Mouse (Mus musculus): ENCODE results near the gene Kdsr. TPM values are rescaled to one million over a fixed set of nuclear protein-coding genes. Genes with fewer than 3 reads are reported as not detected.
"Not testable (repeated sequence)": the region's sequence is repeated elsewhere in the genome, so short reads cannot be mapped to it uniquely, and the experiment has no call there.

The Kdsr gene
- polyA plus RNA-seq, 1 experiment from 2014 or later = 15.7 TPM

DNA sequence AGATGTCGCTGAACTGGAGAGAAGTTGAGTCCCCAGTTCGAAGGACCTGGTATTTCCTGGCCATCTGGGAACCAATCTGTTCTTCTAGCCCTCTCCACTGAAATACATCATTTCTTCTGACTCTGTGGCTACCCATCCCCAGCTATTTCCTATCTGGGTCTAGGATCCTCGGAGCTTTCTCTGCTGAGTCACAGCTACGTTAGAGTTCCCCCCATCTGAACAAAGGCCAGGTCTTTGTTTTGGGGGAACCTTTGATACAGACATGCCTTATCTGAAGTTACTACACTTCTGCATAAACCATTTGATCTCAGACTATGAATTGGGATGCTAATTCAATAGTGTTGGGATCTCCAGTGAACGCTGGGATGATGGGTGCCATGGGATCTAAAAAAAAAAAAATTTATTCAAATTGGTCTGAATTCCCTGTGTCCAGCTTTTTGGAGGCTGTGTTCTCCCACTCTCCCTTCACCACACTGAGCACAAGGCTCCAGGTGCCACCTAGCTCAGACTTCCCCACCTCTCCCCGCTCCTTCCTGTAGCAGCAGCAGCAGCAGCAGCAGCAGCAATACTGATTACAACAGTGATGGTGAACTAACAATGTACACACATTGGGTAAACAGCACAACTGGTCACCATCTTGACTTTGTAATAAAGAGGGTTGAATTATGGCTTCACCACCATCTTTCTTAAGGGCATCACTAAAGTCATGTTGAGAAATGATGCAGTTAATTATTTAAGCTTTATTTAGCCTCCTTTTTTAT is 10.8 kb downstream of the Kdsr start:
- H3K27me3 ChIP-seq (ENCODE audit: control insufficient read depth, insufficient read depth, low read length) = no peaks in the 10 kb centered on the region
- WGBS = 84% methylated on average over 6 of the region's 6 CpGs
- peaks cover 16% of the 10 kb centered on the region for H3K36me3 ChIP-seq (ENCODE audit: control insufficient read depth, insufficient read depth, low read length)
- ATAC-seq (ENCODE audit: insufficient read depth, low FRiP score) = no peak
- H3K4me3 ChIP-seq (replicated peaks; ENCODE audit: low read length) = no peak overlapping the region
- H3K9ac ChIP-seq (ENCODE audit: low read length) = no peak overlapping the region
- no peaks in the 10 kb centered on the region for H3K9me3 ChIP-seq (replicated peaks; ENCODE audit: control insufficient read depth, low read length)
- no peak overlapping the region for H3K4me2 ChIP-seq (ENCODE audit: low read depth, low read length)
- H3K4me1 ChIP-seq (ENCODE audit: control insufficient read depth, insufficient read depth, low read length) = no peaks in the 10 kb centered on the region
- H3K27ac ChIP-seq (ENCODE audit: low read length) = no peak overlapping the region

DNA sequence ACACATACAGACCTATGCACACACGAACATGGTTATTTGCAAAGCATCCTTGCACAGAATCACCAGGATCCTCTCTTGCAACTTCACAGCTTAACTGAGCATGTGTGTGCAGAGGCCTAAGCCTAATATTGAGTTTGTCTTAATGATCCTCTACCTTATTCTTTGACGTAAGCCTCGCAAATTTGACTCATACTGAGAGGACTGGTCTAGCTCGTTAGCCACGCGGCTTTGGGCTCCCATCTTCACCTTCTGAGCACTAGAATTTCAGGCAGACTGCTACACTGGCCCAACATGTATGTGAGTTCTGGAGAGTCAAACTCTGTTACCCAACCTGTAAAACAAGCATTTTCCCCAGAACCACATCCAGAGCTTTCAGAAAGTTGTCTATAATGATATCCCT is 16.5 kb downstream of the Kdsr start:
- peaks cover 9% of the 10 kb centered on the region for H3K36me3 ChIP-seq (ENCODE audit: control insufficient read depth, insufficient read depth, low read length)
- H3K27me3 ChIP-seq (ENCODE audit: control insufficient read depth, insufficient read depth, low read length) = no peaks in the 10 kb centered on the region
- no peak overlapping the region for H3K27ac ChIP-seq (ENCODE audit: low read length)
- WGBS = 89% methylated on average over 6 of the region's 6 CpGs
- no peaks in the 10 kb centered on the region for H3K4me1 ChIP-seq (ENCODE audit: control insufficient read depth, insufficient read depth, low read length)
- no peak overlapping the region for H3K9ac ChIP-seq (ENCODE audit: low read length)
- no peak for ATAC-seq (ENCODE audit: insufficient read depth, low FRiP score)
- no peak overlapping the region for H3K4me2 ChIP-seq (ENCODE audit: low read depth, low read length)
- H3K4me3 ChIP-seq (replicated peaks; ENCODE audit: low read length) = no peak overlapping the region
- no peaks in the 10 kb centered on the region for H3K9me3 ChIP-seq (replicated peaks; ENCODE audit: control insufficient read depth, low read length)

DNA sequence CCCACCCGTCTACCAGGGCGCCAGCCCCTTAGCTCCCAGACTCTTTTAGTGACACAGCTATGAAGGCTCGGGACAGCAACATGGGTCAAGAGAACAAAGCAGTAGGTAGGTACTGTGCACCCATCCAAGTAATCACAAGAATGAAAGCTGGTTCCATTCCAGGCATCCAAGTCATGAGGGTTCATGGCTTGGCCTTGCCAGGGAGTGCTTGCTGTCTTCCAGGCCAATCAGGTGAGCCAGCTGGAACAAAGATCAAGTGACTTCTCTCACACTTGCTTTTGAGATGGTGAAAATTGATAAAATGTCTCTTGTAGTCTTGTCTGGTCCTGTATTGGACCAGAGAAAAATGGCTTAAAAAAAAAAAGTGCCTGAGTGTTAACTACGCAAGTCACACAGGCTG is 18.8 kb downstream of the Kdsr start:
- no peaks in the 10 kb centered on the region for H3K27me3 ChIP-seq (ENCODE audit: control insufficient read depth, insufficient read depth, low read length)
- H3K9me3 ChIP-seq (replicated peaks; ENCODE audit: control insufficient read depth, low read length) = no peaks in the 10 kb centered on the region
- ATAC-seq (ENCODE audit: insufficient read depth, low FRiP score) = no peak
- no peaks in the 10 kb centered on the region for H3K4me1 ChIP-seq (ENCODE audit: control insufficient read depth, insufficient read depth, low read length)
- 82% methylated on average over 4 of the region's 4 CpGs for WGBS
- H3K4me3 ChIP-seq (replicated peaks; ENCODE audit: low read length) = no peak overlapping the region
- H3K9ac ChIP-seq (ENCODE audit: low read length) = no peak overlapping the region
- no peak overlapping the region for H3K27ac ChIP-seq (ENCODE audit: low read length)
- H3K4me2 ChIP-seq (ENCODE audit: low read depth, low read length) = no peak overlapping the region
- H3K36me3 ChIP-seq (ENCODE audit: control insufficient read depth, insufficient read depth, low read length) = no peaks in the 10 kb centered on the region

DNA sequence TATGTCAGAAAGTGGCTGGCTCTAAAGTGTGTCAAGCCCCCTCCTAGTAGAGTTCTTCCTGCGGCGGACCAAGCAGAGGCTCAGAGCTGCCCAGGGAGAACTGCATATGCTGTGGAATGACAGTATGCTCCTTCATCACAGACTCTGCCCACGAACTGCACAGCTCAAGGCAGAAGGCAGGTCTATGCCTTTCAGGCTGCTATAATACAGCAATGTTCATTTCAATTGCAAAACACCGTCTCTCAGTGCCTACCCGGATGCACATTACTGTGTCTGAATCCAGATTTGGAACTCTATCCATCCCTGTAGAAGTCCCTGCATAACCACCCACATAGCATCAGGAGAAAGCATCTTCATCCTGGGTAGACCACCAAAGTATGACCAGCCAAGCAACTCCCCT is 19.7 kb downstream of the Kdsr start:
- WGBS = 88% methylated on average over 5 of the region's 5 CpGs
- Histone ChIP-seq H3K9ac (ENCODE audit: low read length) (no peak overlapping the region), H3K27me3 (ENCODE audit: control insufficient read depth, insufficient read depth, low read length) (no peaks in the 10 kb centered on the region), H3K4me1 (ENCODE audit: control insufficient read depth, insufficient read depth, low read length) (no peaks in the 10 kb centered on the region), H3K4me3 (replicated peaks; ENCODE audit: low read length) (no peak overlapping the region), H3K4me2 (ENCODE audit: low read depth, low read length) (no peak overlapping the region), H3K36me3 (ENCODE audit: control insufficient read depth, insufficient read depth, low read length) (no peaks in the 10 kb centered on the region), H3K27ac (ENCODE audit: low read length) (no peak overlapping the region), H3K9me3 (replicated peaks; ENCODE audit: control insufficient read depth, low read length) (no peaks in the 10 kb centered on the region)
- no peak for ATAC-seq (ENCODE audit: insufficient read depth, low FRiP score)

DNA sequence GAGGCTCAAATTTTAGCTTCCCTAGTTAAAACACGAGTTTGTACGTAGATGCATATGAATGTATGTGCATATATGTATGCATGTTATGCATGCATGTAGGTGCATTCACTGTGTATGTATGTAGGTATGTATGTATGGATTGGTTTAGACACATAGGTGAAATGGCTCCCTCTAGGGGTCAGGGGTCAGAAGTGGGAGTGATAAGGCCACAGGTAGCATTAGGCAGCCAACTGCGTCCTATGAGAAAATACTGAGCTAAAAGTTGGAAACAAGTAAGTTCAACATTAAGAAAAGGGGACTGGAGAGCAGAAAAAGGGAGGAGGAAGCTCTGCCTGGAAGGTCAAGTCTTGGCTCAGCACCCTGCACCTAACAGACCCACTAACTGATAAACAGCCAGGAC is 21.4 kb downstream of the Kdsr start:
- Histone ChIP-seq H3K9me3 (replicated peaks; ENCODE audit: control insufficient read depth, low read length) (no peaks in the 10 kb centered on the region), H3K36me3 (ENCODE audit: control insufficient read depth, insufficient read depth, low read length) (no peaks in the 10 kb centered on the region), H3K4me2 (ENCODE audit: low read depth, low read length) (no peak overlapping the region), H3K4me1 (ENCODE audit: control insufficient read depth, insufficient read depth, low read length) (no peaks in the 10 kb centered on the region), H3K4me3 (replicated peaks; ENCODE audit: low read length) (no peak overlapping the region), H3K27me3 (ENCODE audit: control insufficient read depth, insufficient read depth, low read length) (no peaks in the 10 kb centered on the region), H3K9ac (ENCODE audit: low read length) (no peak overlapping the region), H3K27ac (ENCODE audit: low read length) (no peak overlapping the region)
- WGBS = 86% methylated on average over 3 of the region's 3 CpGs
- ATAC-seq (ENCODE audit: insufficient read depth, low FRiP score) = no peak

DNA sequence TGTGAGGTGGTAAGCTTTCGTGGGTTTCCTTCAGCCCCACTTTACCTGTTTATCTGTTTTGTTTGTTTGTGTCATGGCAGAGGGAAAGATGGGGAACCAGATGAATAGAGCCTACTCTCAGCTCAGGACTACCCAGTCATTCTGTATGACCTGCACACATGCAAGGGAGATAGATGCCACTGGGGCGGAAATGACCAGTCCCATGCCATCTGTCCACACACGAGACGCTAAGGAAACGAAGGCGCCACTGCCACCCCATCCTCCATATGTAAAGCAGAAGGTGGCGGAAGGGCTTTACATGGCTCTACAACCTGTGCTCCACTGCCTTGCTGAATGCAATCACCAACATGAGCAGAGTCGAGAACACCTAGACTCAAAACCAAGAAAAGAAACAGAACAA is 23.3 kb downstream of the Kdsr start:
- WGBS = 92% methylated on average over 8 of the region's 8 CpGs

DNA sequence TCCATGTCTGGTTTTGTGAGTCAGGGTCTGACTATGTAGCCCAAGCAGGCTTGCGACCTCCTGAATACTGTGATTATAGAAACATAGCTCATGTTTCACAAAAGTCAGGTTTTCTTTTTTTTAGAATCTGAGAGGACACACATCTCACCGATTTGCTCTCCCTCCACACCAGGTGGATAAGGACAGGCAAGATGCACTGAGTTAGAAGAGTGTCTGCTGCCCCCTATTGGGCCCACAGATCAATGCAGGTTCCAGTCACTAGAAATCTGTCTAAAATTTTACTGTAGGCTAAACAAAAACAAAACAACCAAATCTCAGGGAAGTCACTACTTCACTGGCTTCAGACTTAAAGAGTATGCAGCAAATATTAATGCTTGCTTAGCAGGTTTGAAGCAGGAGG is 23.9 kb downstream of the Kdsr start:
- H3K36me3 ChIP-seq (ENCODE audit: control insufficient read depth, insufficient read depth, low read length) = no peaks in the 10 kb centered on the region
- H3K27me3 ChIP-seq (ENCODE audit: control insufficient read depth, insufficient read depth, low read length) = no peaks in the 10 kb centered on the region
- no peaks in the 10 kb centered on the region for H3K9me3 ChIP-seq (replicated peaks; ENCODE audit: control insufficient read depth, low read length)
- no peaks in the 10 kb centered on the region for H3K4me1 ChIP-seq (ENCODE audit: control insufficient read depth, insufficient read depth, low read length)
- no peak overlapping the region for H3K9ac ChIP-seq (ENCODE audit: low read length)
- no peak overlapping the region for H3K4me2 ChIP-seq (ENCODE audit: low read depth, low read length)
- H3K4me3 ChIP-seq (replicated peaks; ENCODE audit: low read length) = no peak overlapping the region
- no peak for ATAC-seq (ENCODE audit: insufficient read depth, low FRiP score)
- H3K27ac ChIP-seq (ENCODE audit: low read length) = no peak overlapping the region
- WGBS = 51% methylated on average over 2 of the region's 2 CpGs

More for the DNA sequence above, 23.3 kb downstream of the Kdsr start:
- no peak for ATAC-seq (ENCODE audit: insufficient read depth, low FRiP score)
- Histone ChIP-seq H3K9me3 (replicated peaks; ENCODE audit: control insufficient read depth, low read length) (no peaks in the 10 kb centered on the region), H3K27me3 (ENCODE audit: control insufficient read depth, insufficient read depth, low read length) (no peaks in the 10 kb centered on the region), H3K4me3 (replicated peaks; ENCODE audit: low read length) (no peak overlapping the region), H3K27ac (ENCODE audit: low read length) (no peak overlapping the region), H3K4me2 (ENCODE audit: low read depth, low read length) (no peak overlapping the region), H3K4me1 (ENCODE audit: control insufficient read depth, insufficient read depth, low read length) (no peaks in the 10 kb centered on the region), H3K36me3 (ENCODE audit: control insufficient read depth, insufficient read depth, low read length) (no peaks in the 10 kb centered on the region), H3K9ac (ENCODE audit: low read length) (no peak overlapping the region)

DNA sequence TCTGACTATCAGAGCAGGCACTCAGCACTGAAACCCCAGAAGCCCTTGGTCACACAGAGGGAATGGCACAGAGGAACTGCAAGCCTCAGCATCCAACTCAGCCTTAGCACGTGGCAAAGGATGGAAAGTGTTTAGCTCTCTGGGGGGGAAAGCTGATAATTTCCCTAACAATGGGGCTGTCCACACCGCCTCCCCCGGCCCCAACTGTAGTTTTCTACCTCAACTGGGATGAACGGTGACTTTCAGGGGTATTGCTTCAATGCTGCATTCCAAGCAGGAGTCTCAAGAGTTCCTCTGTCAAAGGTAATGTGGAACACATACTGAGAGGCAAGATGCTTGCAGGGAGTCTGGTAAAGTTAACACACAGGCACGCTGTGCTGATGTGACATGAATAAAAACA is 37.5 kb downstream of the Kdsr start:
- Histone ChIP-seq H3K9me3 (replicated peaks; ENCODE audit: control insufficient read depth, low read length) (no peaks in the 10 kb centered on the region), H3K4me2 (ENCODE audit: low read depth, low read length) (no peak overlapping the region), H3K36me3 (ENCODE audit: control insufficient read depth, insufficient read depth, low read length) (no peaks in the 10 kb centered on the region), H3K9ac (ENCODE audit: low read length) (no peak overlapping the region), H3K27me3 (ENCODE audit: control insufficient read depth, insufficient read depth, low read length) (no peaks in the 10 kb centered on the region), H3K4me3 (replicated peaks; ENCODE audit: low read length) (no peak overlapping the region), H3K4me1 (ENCODE audit: control insufficient read depth, insufficient read depth, low read length) (no peaks in the 10 kb centered on the region), H3K27ac (ENCODE audit: low read length) (no peak overlapping the region)
- 67% methylated on average over 5 of the region's 5 CpGs for WGBS
- no peak for ATAC-seq (ENCODE audit: insufficient read depth, low FRiP score)

DNA sequence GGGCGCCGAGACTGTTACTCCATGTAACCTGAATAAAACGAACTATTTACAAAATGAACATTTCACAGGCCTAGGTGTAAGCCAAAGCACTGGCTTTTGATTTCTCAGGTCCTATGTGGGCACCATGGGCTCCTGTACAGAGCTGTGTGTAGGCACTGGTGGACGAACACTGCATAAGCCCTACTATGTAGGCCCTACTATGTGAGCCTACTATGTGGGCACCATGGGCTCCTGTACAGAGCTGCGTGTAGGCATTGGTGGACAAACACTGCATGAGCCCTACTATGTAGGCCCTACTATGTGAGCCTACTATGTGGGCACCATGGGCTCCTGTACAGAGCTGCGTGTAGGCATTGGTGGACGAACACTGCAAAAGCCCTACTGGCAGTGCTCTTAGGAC is 41.8 kb downstream of the Kdsr start:
- ATAC-seq (ENCODE audit: insufficient read depth, low FRiP score); H3K4me2 ChIP-seq (ENCODE audit: low read depth, low read length); H3K27ac ChIP-seq (ENCODE audit: low read length); H3K36me3 ChIP-seq (ENCODE audit: control insufficient read depth, insufficient read depth, low read length); H3K9me3 ChIP-seq (replicated peaks; ENCODE audit: control insufficient read depth, low read length); H3K4me3 ChIP-seq (replicated peaks; ENCODE audit: low read length); H3K9ac ChIP-seq (ENCODE audit: low read length); H3K27me3 ChIP-seq (ENCODE audit: control insufficient read depth, insufficient read depth, low read length); H3K4me1 ChIP-seq (ENCODE audit: control insufficient read depth, insufficient read depth, low read length): not testable (repeated sequence)
- 61% methylated on average over 7 of the region's 7 CpGs for WGBS
